Mouse (Mus musculus) R1 (cell line): Measurements from ENCODE around the gene Rnaset2b.
"Not testable (repeated sequence)": the region's sequence is repeated elsewhere in the genome, so short reads cannot be mapped to it uniquely, and the experiment has no call there.

ENCODE experiments used
- DNase-seq: peaks from one replicate; pipeline ENCODE4 v3.0.0-alpha.2; 2018; ENCODE audit warnings: low read depth, low spot score

Rnaset2b gene

GRCm38 (mm10) chr17:6980144-6980543 is 9.7 kb downstream of the Rnaset2b start:
- DNase-seq = not testable (repeated sequence)

- not testable (repeated sequence) for DNase-seq
Observed at GRCm38 (mm10) chr17:6986118-6986517, 15.7 kb downstream of the Rnaset2b start.

- DNase-seq = not testable (repeated sequence)
Observed at GRCm38 (mm10) chr17:6995504-6995903, 25.1 kb downstream of the Rnaset2b start.

- DNase-seq = not testable (repeated sequence)
Observed at GRCm38 (mm10) chr17:6996826-6997225, 26.4 kb downstream of the Rnaset2b start.

GRCm38 (mm10) chr17:6997778-6998490 is 27.5 kb downstream of the Rnaset2b start:
- not testable (repeated sequence) for DNase-seq

- DNase-seq = not testable (repeated sequence)
Observed at GRCm38 (mm10) chr17:7001790-7002585, 31.6 kb downstream of the Rnaset2b start.

GRCm38 (mm10) chr17:7003392-7003791 is 33.0 kb downstream of the Rnaset2b start:
- DNase-seq = not testable (repeated sequence)

GRCm38 (mm10) chr17:7005646-7006045 is 35.2 kb downstream of the Rnaset2b start:
- not testable (repeated sequence) for DNase-seq

GRCm38 (mm10) chr17:7008885-7009284 is 38.5 kb downstream of the Rnaset2b start:
- not testable (repeated sequence) for DNase-seq

GRCm38 (mm10) chr17:7009440-7009839 is 39.0 kb downstream of the Rnaset2b start:
- DNase-seq = not testable (repeated sequence)

GRCm38 (mm10) chr17:7009901-7010300 is 39.5 kb downstream of the Rnaset2b start:
- DNase-seq = not testable (repeated sequence)

GRCm38 (mm10) chr17:7014190-7014589 is 43.8 kb downstream of the Rnaset2b start:
- not testable (repeated sequence) for DNase-seq

- not testable (repeated sequence) for DNase-seq
Observed at GRCm38 (mm10) chr17:7025257-7025656, 54.8 kb downstream of the Rnaset2b start, which contains the start of gene Gm1604a. Gm1604a (plus strand) TSS chr17:7025568.

- DNase-seq = not testable (repeated sequence)
Observed at GRCm38 (mm10) chr17:7025764-7026346, 55.4 kb downstream of the Rnaset2b start.

- DNase-seq = not testable (repeated sequence)
Observed at GRCm38 (mm10) chr17:7030204-7030603, 59.8 kb downstream of the Rnaset2b start.

- not testable (repeated sequence) for DNase-seq
Observed at GRCm38 (mm10) chr17:7030622-7031174, 60.3 kb downstream of the Rnaset2b start.

GRCm38 (mm10) chr17:7033192-7034166 is 63.0 kb downstream of the Rnaset2b start:
- not testable (repeated sequence) for DNase-seq
